Mouse (Mus musculus): ENCODE data around the gene Zfp451.
"Not testable (repeated sequence)": the region's sequence is repeated elsewhere in the genome, so short reads cannot be mapped to it uniquely, and the experiment has no call there.

Zfp451 gene

DNA sequence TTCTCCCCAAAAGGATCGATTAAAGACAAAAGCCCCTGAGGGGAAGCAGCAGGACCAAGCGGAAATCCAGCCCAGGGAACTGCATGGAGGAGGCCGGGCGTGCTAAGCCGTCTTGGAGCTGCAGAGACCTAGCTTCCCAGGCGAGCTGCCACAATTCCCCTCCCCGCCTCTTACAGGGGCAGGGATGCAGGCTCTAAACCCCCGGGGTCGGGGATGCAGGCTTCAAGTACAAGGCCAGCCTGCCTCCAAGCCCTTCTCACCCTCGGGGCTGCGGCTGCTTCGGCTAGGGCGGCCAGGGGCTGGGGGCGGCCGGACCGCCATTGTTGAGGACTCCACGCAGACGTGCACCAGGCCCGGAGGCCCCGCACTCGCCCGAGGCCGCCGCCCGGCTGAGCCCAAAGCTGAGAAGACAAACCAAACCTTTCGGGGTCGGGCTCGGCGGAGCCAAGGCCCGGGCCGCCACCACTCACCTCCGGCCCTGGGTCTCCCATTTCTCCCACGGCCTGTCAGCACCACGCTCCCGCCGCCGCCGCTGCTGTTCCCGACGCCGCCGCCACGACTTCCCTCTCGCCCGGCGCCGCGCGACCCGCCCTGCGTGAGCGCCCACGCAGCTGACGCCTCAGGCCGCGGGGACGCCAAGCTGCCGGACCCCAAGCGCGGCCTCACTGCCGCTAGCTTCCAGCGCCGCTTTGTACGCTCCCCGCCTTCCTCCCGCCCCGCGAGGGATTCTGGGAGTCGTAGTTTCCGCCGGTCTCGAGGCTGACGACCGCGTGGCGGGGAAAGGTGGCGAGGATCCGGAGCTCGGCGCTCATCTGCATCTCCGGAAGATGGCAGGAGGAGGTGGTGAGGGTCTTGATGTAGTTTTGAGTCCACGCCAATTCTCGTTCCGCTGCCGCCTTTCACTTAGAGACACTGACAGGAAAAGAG, at the start of gene Zfp451:
Gene Zfp451 (minus strand): TSS at position 728 of the 927 bp plus-strand sequence.
- peak; percentile 87 to 88 for DNase-seq (ENCODE audit: low spot score in 2 of 2)

DNA sequence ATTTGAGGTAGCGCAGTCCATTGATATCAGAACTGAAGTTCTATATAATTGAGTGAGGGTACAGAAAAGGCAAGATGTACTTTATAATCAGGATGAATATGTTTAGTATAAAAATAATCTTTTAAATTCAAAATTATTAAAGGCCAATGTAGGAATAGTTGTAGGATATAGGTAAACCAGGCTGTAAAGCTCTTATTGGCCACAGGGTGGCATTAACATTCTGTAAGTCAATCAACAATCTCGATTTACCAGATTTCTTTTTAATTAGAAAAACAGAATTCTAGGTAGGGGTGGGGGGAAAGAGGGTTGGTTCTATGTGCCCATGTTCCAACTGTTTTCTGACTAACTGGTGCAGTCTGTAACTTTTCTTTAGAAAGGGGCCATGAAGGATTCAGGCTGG, 32.4 kb upstream of the Zfp451 start:
- no peak for DNase-seq (ENCODE audit: low spot score in 2 of 2)

DNA sequence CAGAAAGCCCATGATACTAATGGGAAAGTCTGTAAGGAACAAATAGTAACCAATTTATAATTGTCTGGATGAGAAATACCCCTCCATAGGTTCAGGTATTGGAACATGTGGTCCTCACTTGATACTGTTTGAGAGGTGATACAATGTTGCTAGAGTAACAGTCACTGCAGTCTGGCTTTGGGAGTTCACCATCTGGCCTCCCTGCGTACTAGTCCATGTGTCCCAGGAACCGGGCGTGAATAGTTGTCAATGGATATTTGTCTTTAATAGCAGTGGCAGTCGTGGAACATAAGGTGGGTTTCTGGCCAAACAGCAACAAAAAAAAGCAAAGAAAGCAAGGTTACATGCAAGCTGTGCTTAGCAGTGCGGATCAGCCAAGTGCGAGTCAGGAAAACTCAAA, 29.4 kb upstream of the Zfp451 start:
- DNase-seq (ENCODE audit: low spot score in 2 of 2) = no peak

DNA sequence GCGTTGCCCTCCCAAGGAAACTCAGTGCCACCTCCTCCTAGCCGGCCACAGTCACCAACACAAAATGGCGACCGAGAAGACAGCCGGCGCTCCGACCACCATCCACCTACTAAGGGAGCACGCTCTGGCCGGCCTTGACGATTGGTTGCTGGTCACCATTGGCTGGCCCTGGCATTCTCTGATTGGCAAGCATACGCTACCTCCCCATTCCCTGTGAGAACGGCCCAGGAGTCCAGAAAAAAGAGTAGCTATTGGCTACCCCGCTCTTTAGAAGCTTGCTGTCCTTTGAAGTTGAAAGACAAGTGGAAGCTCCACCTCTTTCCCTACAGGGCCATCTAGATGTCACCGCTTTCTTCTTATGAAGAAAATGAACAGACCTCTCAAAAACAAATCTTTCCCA, 24.6 kb upstream of the Zfp451 start:
- not testable (repeated sequence) for DNase-seq (ENCODE audit: low spot score in 2 of 2)

DNA sequence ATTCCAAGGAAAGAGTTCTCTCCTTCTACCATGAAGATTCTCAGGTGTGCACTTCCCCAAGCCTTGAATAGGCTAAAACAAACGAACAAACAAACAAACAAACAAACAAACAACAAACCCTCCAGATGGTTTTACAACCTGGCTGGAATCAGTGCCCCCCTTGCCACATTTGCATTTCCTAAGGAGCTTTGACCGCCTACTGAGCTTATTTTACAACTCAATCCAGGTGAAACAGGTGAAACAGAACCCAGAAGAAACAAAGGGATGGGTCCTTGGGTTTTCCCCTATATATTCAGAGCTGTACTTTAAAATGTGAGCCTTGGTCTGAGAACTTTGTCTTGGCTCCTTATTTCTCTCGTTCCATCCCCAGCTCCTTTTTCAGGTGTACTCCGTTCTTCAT, 16.2 kb upstream of the Zfp451 start:
- DNase-seq (ENCODE audit: low spot score in 2 of 2) = no peak

DNA sequence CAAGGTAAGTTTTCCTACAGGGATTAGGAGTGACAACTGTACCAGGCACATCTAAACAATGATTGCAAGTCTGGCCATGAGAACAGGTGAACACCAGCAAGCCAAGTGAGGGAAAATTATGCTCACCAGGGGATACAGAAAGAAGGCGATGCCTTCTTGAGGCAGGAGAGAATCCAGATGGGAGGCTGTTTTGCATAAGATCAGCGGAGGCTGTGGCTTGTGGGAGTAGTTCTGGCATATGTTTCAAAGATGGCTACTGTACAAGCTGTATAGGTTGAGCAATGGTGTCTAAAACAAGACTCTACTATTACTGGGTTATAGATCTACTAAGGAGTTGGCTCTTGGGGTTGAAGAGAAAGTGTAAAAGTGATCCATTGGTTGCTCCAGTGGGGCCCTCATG, 3.5 kb upstream of the Zfp451 start:
- DNase-seq (ENCODE audit: low spot score in 2 of 2) = no peak

DNA sequence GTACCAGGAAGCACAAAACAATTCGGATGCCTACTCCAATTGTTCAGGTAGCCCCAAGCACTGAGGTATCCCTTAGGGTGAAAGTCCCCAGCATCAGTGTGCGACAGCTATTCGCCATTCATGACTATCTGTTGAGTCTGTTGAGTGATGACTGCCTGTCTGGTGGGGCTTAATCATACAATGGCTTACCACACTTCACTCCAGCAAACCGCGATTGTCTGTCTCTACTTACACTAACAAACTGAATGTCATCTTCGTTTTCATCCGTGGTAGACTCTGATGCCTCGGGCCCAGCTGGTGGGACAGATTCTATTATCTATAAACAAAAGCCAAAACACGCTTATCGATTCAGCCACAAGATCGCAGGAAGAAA, 914 bp downstream of the Zfp451 start:
- DNase-seq (ENCODE audit: low spot score in 2 of 2) = no peak

DNA sequence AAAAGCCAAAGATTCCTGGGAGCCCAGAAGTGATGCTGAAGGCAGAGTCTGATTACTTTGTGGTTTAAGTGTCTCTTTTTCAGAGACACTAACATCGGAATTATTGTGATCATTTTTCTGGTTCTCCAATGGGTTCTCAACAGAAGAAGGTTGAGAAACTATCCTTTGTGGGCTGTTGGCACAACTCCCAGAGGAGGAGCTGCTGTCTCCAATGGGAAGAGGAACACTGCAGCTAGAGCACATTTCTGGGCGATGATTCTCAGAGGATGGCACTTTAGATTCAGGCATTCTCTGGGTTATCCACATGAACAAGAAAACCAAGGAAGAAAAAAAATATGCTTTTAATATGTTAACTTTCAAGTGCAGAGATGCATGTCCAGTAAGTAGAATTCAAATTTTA, 11.1 kb downstream of the Zfp451 start:
- DNase-seq (ENCODE audit: low spot score in 2 of 2) = no peak

DNA sequence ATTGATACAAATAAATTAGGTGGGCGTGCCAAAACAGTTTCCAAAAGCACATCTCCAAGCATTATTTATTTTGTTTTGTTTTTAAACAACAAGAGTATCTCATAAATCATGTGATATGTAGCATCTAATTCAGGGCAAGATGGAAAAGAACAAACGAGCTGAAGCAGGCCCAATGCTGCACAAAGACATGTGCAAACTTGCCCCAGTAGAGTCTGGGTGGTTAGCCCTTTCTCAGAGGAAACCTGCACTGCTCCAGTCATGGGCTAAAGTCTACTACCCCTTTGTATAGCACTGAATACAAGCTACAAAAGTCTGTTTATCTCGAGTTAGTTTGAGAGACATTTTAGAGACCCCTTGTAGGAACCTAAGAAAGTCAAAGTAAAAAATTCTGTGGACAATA, 14.8 kb downstream of the Zfp451 start:
- no peak for DNase-seq (ENCODE audit: low spot score in 2 of 2)

DNA sequence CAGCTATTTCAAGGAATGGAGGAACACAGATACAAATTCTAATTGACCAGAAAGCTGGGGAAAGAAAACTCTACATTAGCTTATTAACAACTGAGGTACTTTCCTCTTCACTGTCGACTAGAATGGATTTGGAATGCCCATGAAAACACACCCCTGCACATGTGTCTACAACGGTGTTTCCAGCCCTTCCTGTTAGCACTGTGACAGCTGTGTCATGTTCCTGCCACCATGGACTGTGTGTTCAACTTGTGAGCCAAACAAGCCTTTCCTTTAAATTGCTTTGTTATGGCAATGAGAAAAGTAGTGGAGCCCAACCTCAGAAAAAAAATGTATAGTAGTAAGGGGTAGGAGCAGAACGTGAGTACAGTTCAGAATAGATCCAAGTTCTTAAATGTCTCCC, 25.9 kb downstream of the Zfp451 start:
- DNase-seq (ENCODE audit: low spot score in 2 of 2) = no peak

DNA sequence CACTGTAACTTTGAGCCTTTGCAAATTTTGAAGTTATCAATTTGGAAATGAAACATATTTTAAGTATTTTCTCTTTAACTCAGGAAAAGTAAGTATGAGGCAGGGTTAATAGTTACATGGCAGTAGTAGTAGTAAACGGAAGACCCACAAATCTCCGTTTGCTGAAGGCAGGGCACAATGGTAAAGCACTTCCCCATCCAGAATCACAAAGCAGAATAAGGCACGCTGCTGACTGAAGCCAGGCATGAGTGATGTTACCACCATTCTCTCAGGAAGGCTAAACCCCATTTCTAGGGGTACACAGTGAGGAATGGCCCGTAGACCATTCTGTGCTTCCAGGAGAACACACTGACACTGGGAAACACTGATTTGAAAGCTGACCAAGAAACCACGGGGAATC, 26.3 kb downstream of the Zfp451 start:
- DNase-seq (ENCODE audit: low spot score in 2 of 2) = no peak

DNA sequence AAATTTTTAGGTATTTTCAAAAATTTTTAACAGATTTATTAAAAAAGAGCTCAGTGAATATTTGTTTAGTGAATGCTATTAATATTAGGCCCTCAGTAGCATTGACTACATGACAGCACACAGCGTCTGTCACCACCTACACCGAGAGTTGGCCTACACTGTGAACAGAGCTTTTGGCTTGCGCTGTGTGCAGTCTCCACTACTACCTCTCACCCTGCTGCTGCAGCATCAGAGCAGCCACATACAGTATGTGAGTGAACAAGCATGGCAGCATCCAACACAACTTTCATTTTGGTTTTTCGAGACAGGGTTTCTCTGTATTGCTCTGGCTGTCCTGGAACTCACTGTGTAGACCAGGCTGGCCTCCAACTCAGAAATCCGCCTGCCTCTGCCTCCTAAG, 29.8 kb downstream of the Zfp451 start:
- DNase-seq (ENCODE audit: low spot score in 2 of 2) = no peak

DNA sequence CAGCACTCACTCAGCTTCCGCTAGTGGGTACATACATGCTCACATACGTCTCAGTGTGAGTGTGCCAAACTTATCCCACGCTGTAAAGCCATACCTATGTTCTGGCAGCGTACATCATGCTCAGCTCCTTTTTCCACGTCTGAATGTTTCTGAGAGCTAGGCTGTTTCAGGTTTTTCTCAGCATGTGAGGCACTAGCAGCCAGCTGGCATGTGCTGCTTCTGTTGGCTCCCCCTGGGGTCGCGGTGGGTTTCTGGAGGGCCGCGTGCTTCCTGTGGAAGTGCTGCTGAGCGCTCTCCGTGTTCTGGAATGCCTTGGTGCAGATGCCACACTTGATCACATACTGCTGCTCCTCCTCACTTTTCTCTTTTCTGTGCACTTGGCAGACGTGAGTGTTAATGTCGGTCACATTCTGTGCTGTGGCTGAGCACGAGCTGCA, 38.2 kb downstream of the Zfp451 start:
- no peak for DNase-seq (ENCODE audit: low spot score in 2 of 2)

DNA sequence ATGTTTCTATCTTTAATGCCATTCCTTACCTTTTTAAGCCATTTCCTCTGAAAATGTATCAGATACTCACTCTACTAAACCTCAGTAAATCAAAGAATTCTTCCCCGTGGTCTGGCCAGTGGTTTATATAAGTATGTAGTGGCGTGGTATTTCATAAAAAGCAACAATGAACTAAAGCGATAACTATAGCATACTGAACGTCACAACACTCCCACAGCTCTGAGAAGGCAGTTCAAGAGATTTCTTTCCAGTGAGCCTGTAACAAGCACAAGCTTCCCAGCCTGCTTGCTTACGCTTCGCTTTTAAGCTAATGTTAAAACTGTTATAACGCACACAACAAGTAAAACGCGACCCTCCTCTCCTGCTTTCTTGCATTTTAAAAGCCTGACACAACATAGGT, 42.3 kb downstream of the Zfp451 start:
- no peak for DNase-seq (ENCODE audit: low spot score in 2 of 2)

DNA sequence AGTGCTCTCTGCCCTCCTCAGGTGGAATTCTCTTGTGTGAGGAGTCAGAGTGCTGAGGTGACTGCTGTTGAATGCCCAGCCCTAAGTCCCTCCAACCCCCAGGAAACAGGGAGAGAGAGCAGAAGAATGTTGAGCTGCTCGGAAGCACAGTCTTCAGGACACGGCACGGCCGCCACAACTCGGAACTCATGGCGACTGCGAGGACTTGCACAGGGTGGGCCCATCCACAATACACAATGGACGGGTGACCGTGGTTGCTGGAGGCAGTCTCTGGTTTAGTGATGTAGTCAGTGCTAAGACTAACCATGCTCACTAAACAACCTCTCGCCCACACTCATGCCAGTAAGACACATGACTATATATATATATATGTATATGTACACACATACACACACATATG, 42.8 kb downstream of the Zfp451 start:
- no peak for DNase-seq (ENCODE audit: low spot score in 2 of 2)

DNA sequence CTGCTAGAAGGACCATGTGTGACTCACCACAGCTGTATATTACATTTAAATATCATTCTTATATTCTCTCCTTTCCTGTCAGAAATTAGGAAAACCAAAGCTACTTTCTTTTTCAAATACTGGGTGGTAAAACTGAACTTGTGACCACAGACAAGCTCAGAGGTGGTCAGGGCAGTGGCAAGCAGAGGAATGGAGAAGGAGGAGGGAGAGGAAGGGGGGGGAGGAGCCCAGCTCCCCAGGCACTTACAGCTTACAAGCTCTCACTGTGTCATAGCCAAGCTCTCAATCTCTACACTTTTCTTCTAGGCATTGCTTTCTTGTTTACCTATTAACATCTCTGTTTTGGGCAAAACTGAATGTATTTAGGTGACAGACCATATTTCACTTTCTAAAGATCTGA, 45.6 kb downstream of the Zfp451 start:
- no peak for DNase-seq (ENCODE audit: low spot score in 2 of 2)

DNA sequence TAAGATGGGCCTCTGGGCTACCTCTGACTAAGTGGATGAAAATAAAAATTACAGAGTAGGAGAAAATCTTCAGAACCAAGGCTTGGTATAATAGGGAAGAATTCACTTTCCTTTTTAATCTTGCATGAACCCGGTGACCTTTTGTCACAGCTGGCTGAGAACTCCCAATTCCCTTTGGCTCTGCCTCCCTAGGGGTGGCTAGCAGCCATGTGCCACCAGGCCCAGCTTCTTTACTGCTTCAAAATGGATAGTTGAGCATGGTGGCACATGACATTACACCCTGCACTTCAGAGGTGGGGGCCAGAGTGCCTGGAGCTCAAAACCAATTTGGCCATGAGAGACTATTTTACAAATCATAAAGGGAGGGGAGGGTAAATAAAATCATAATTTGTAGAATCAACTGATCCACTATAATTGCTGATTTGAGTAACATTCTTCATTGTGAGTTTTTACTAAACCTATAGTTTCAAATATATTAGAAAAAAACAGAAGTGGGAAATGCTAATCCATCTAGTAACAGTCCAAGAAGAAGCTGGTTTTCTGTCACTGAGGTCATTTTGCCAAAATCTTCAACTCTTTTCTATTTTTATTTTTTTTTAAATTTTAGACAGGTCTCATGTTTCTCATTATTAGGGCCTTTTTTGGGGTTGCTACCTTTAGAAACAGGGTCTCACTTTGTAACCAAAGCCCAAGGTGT, 46.2 kb downstream of the Zfp451 start:
- DNase-seq (ENCODE audit: low spot score in 2 of 2) = no peak

DNA sequence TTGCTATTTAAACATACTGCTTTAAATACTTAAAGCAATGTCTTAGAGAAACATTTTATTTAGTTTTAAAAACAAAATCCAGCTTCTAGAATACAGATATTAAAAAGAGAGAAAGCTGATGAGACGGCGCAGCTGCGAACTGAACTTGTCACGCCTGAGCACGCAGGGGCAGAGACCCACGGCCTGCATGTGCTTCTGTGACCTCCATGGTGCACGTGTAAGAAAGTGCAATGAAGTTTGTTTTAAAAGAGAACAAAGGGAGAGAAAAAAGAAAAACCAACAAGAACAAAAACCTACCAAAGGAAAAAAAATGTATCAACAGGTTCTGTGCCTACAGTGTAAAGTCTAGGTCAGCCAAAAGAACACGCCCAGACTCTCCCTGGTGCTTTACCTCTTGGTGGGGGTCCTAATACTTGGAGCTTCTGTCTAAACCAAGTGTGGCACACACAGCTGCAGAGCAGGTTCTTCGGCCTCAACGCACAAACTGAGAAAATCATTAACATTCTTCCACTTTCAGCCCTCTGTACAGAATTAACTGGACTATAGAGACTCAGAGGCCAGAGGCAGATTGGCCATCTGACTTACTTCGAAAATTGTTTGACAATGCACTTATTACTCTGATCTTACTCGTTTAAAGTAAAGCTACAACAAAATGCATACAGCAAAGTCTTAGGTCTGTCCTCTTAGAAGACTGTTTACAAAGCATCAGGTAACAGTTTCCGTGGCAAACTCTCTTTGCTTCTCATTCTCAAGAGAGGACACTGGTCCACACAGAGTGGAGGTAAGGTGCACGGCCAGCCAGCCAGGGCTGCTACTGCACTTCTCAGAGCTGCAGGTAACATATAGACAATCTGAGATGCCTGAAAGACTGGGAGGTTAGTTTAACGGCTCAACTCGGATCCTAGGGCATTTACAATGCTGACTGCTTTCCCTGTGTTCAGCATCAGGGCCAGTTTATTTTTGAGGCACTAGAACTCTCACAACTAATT, 47.6 kb downstream of the Zfp451 start:
- no peak for DNase-seq (ENCODE audit: low spot score in 2 of 2)

DNA sequence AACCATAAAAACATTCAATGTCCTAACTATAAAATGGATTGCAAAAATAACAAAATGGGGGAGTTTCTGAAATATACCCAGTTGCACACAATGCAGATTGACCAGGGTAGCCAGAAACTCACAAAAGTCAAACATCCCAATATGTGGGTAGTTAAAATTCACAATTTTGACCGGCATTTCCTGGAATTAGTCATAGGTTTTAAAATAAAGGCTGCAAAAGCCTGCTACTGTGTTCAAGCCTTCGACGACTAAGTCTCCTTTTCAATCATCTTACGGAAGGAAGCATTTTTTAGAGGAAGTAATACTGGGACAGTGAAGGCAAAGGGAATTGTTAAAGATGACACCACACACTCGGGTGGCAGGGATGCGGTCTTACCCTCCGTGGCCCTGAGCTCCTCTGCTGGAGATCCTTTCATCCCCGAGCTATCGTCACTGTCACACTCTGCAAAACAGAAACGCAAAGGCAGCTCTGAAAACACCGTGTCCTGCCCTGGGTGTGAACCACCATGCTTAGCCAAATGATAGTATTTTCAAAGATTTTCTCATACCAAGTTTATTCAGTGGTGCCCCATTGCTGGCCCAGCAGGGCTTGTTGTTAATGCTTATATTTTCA, 48.8 kb downstream of the Zfp451 start:
- DNase-seq (ENCODE audit: low spot score in 2 of 2) = no peak

DNA sequence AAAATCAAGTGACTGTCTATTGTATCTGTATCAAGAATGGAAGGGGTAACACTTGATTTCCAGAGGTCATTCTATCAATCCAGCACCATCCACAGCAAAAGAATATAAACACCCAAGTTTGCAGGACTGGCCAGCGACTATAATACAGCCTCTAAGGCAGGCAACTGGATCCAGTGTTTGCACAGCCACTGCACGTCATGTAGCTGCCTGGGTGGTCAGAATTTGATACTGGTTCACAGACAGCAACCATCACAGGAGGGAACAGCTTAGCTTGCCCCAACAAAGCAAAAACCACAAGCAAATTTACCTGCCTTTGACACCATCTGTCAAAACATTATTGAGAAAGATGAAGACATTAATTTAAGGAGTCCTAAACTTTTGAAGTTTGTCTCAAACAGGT, 50.6 kb downstream of the Zfp451 start:
- DNase-seq (ENCODE audit: low spot score in 2 of 2) = no peak

DNA sequence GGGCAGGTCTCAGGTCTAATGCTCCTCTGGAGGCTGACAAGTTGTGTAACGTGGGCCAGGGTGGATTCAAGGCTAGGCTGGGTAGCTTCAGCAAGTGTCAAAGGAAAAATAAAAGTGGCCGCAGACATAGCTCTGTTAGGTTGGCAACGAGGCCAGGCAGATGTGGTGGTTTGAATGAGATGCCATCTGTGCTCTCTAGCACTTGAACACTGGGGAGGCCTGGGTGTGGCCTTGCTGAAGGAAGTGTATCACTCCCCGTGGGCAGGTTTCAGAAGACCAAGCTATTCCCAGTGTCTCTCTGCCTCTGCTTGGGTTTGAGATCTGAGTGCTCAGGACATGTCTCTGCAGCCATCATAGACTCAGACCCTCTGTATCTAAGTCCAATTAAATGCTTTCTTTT, 55.9 kb downstream of the Zfp451 start:
- DNase-seq (ENCODE audit: low spot score in 2 of 2) = no peak

Measured in spleen, postnatal 36 days (tissue).